Mouse (Mus musculus) kidney, adult 11 months (tissue): ENCODE measurements at regions not wholly inside any gene's neighbourhood (a gene's known extent, or its start where the extent isn't known, plus 50 kb on each side); places are given as distances from the start of the nearest gene placed in this dataset.

Source experiments
- DNase-seq: peaks from one replicate; pipeline ENCODE4 v3.0.0; 2022

GRCm38 (mm10) chr15:64532260-64533120, 285.0 kb upstream of the Gm21798 start:
- DNase-seq: no peak

GRCm38 (mm10) chr15:64533169-64533795, 284.2 kb upstream of the Gm21798 start:
- DNase-seq: no peak

- no peak for DNase-seq
Observed at GRCm38 (mm10) chr15:64534166-64534565, 283.3 kb upstream of the Gm21798 start.

GRCm38 (mm10) chr15:64535160-64535559, 282.3 kb upstream of the Gm21798 start:
- no peak for DNase-seq

GRCm38 (mm10) chr15:64541395-64541794, 276.1 kb upstream of the Gm21798 start:
- DNase-seq: no peak

- DNase-seq: no peak
Observed at GRCm38 (mm10) chr15:64542250-64542901, 275.1 kb upstream of the Gm21798 start.

GRCm38 (mm10) chr15:64542908-64543307, 274.6 kb upstream of the Gm21798 start:
- DNase-seq: no peak

- DNase-seq: no peak
Observed at GRCm38 (mm10) chr15:64546035-64546434, 271.5 kb upstream of the Gm21798 start.

GRCm38 (mm10) chr15:64557540-64557939, 260.0 kb upstream of the Gm21798 start:
- no peak for DNase-seq

- DNase-seq: no peak
Observed at GRCm38 (mm10) chr15:64558220-64558619, 259.3 kb upstream of the Gm21798 start.

GRCm38 (mm10) chr15:64562431-64563111, 254.9 kb upstream of the Gm21798 start:
- no peak for DNase-seq

- no peak for DNase-seq
Observed at GRCm38 (mm10) chr15:64564703-64565102, 252.8 kb upstream of the Gm21798 start.

- no peak for DNase-seq
Observed at GRCm38 (mm10) chr15:64576891-64577535, 240.5 kb upstream of the Gm21798 start.

- no peak for DNase-seq
Observed at GRCm38 (mm10) chr15:64578991-64579390, 238.5 kb upstream of the Gm21798 start.

GRCm38 (mm10) chr15:64580481-64580880, 237.0 kb upstream of the Gm21798 start:
- no peak for DNase-seq

- DNase-seq: no peak
Observed at GRCm38 (mm10) chr15:64581046-64581445, 236.4 kb upstream of the Gm21798 start.

- no peak for DNase-seq
Observed at GRCm38 (mm10) chr15:64584129-64584528, 233.4 kb upstream of the Gm21798 start.

GRCm38 (mm10) chr15:64586776-64587175, 230.7 kb upstream of the Gm21798 start:
- DNase-seq: no peak

- DNase-seq: no peak
Observed at GRCm38 (mm10) chr15:64590092-64590881, 227.2 kb upstream of the Gm21798 start.

- DNase-seq: no peak
Observed at GRCm38 (mm10) chr15:64613503-64613902, 204.0 kb upstream of the Gm21798 start.

- DNase-seq: no peak
Observed at GRCm38 (mm10) chr15:64618471-64618870, 199.0 kb upstream of the Gm21798 start.

- DNase-seq: no peak
Observed at GRCm38 (mm10) chr15:64621876-64622275, 195.6 kb upstream of the Gm21798 start.
